Mouse (Mus musculus): ENCODE measurements at regions not wholly inside any gene's neighbourhood (a gene's known extent, or its start where the extent isn't known, plus 50 kb on each side); places are given as distances from the start of the nearest gene placed in this dataset.

DNA sequence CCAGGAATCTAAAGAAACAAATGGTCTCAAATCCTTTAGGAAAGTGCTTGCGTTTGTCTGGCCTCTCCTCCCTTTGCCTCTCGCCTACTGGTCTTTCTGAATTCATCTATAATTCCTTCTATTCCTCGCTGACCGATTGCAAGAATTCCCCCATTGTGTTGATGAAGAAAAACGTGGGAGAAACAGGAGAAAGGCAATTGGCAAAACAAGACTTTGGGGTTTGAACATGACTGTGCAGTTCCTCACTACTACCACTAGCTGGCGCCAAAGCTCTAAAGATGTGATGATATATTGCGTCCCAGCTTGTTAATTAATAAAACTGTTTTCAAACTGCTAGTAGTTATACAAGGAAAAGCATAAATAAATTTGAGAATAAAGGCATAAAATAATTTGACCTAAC, 53.4 kb upstream of the Hnrnpa3 start:
- peak in 1 of 2 experiments; percentile 72 for DNase-seq
- intact Hi-C loops (cut with DNase I): loop anchor here (1.0 to 10.0 kb wide), 4 partner anchors 176 to 469 kb away; no protein-coding TSS in a partner anchor

DNA sequence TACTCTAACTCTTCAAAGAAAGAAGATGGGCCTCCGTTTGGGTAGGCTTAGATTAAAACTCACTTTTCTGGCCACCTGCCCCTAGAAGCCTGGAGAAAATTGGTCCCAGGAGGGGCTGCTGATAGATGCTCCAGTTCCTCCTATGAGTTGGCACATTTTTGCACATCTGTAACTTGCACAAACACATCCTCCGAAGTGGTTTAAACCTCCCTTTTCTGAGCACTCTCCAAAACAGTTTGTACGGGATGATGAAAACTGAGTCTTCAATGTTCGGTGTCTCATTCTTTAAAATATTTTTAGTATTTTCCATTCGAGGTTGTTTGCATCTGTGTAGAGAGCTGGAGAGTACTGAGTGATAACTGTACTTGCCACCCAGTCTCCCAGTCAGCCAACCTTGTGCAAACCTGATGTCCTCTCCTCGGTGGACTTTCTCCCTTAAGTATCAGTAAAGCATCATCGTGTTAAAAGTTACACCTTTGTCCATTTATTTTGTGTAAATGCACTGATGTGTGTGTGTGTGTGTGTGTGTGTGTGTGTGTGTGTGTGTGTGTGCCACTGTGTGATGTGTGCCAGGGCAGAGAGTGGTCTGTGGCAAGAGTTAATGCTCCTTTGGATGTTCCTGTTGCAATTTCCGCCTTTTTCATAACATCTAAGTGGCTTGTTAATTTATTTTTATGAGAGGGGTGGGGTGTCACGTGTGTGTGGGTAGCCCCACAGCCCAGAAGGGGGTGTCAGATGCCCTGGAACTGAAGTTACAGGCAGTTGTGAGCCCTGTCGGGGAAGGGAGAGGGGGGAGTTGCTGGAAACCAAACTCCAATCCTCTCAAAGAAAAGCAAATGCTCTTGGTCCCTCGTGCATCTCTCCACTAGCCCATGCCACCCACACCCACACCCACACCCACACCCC, 51.8 kb upstream of the Hnrnpa3 start:
- no peak for DNase-seq
- intact Hi-C loops (cut with DNase I): loop anchor here (5.0 to 10.0 kb wide), 3 partner anchors 240 to 468 kb away; no protein-coding TSS in a partner anchor

DNA sequence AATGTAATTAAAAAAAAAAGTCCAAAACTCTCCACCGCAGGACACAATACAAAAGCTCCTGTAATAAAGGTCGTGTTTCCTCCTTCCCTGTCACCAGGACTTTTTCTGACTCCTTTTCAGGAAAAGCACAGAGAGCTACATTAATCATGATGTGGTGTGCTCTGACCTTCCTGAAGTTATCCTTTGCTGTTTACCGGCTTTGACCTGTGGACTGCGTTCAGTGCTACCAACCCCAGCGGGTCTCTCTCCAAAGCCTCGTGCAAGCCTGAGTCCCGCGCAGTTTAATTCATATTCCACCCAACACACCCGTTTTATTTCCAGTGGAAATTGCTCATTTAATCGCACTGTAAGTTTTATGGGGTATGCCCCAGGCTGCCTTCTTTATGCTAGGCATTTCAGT, 51.1 kb upstream of the Hnrnpa3 start:
- intact Hi-C loops (cut with DNase I): loop anchor here (5.0 to 10.0 kb wide), 3 partner anchors 239 to 467 kb away; no protein-coding TSS in a partner anchor
- no peak for DNase-seq

DNA sequence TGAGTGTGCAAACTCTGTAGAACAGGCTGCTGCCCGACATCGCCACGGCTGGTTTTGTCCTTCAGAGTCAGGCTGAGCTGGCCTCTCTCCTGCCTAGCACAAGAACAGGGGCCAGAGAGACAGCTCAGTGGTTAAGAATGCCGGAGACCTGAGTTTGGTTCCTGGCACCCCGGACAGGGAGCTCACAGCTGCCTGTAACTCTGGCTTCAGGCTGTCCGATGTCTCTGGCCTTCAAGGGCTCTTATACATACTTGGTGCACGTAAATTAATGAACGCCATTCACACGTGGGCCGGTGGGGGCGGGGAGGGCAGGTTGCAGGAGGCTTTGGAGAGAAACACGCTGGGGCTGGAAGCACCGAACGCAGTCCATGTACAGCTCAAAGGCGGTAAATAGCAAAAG, 50.6 kb upstream of the Hnrnpa3 start:
- intact Hi-C loops (cut with DNase I): loop anchor here (5.0 to 10.0 kb wide), 3 partner anchors 239 to 466 kb away; no protein-coding TSS in a partner anchor
- DNase-seq: no peak

DNA sequence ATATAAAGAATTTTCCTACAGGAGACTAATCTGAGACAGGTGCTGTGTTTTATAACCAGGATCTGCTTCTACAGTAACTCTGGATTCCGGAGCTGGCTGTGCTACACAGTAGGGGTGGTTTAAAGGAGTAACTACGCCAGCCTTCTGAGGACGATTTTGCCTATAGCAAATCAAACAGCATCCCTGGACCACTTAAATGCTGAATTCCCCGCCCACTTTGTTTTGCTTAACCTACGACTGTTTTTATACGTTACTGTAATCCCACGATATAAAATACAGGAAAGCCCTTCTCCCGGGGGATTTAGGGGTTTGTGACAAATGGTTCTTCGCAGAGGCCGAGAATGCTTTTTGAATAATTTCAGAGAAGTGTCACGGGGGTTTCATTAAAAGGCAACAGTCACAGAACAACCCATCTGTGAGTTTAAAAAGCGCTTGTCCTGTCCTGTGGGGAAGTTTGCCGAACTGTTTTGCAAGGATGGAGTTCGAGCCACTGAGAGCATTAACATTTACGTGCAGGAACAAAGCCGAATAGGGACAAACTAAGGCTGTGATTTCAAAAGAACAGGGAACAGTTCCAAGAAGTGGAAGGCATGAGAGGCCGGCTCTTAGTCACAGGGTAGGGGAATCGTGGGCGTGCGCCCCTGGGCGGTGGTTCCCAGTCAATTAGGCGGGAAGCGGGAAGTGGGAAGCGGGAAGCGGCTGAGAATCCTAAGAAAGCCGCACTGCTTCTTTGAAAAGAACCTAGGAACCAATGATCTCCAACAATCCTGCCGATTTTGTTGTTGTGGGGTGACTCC, 49.7 kb upstream of the Hnrnpa3 start:
- intact Hi-C loops (cut with DNase I): loop anchor here (5.0 to 10.0 kb wide), 3 partner anchors 238 to 465 kb away; no protein-coding TSS in a partner anchor
- DNase-seq: peak; percentile 39 to 53

All from heart, postnatal 14 days (tissue).